Mouse (Mus musculus): Measurements from ENCODE around the gene Pdzrn3.

Pdzrn3 gene

GRCm38 (mm10) chr6:101327196-101327595, 50.5 kb downstream of the Pdzrn3 start:
- no peak for DNase-seq

- DNase-seq, result no peak
These were observed 51.7 kb downstream of the Pdzrn3 start for GRCm38 (mm10) chr6:101325842-101326639.

DNA sequence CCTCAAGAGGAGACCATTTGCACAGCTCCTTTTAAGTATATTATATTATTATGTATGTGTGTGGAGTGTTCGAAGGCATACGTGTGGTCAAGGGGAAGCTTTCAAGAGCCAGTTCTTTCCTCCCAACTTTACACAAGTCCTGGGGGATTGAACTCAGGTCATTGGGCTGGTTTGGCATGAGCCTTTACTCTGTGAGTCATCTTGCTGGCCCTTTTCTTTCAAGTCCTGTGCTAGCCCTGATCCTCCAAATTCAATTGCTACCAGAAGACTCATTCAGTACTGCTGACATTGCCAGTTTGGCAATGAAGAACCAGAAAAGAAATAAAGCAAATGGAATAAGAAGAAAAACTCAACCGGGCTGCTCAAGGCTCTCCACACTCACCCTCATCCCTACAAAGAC, 55.1 kb downstream of the Pdzrn3 start:
- DNase-seq, result no peak

- no peak for DNase-seq
These were observed 57.3 kb downstream of the Pdzrn3 start for GRCm38 (mm10) chr6:101320386-101320785.

- no peak for DNase-seq
These were observed 58.2 kb downstream of the Pdzrn3 start for GRCm38 (mm10) chr6:101319374-101319967.

DNA sequence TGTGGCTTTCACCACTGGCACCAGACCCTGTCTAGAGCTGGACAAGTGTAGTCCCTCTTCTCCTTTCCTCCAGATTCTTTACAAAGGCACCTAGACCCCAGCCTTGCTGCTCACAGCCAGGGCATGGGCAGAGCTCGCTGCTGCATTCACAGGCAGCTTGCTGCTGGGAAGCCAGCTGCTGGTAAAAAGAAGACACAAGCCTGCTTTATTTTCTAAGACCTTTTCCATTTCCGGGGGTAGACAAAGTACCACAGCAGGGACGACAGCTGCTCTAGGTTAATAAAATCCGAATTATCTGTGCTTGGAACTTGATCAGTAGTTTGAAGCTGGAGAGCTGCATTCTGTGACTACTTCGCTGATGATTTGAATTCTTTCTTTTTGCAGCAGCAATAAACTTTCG, 59.2 kb downstream of the Pdzrn3 start:
- no peak for DNase-seq

DNA sequence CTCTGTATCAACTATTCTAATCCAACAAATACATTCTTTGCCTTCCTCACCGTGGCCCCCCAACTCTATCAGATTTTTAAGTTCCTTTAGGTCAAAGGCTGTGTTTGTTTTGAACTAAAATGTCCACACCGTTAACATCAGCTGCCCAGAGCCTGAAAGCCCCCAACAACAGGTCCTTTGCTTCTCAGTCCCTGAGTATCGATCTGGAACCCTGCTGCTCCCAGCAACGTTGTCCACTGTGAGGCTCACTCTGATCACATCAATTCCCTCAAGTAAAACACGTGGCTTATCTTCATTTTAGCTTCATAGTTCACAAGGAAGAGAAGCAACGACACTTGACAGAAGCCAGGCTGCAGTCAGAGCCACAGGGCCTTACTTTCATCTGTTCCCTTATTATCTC, 66.3 kb downstream of the Pdzrn3 start:
- DNase-seq, result no peak

DNA sequence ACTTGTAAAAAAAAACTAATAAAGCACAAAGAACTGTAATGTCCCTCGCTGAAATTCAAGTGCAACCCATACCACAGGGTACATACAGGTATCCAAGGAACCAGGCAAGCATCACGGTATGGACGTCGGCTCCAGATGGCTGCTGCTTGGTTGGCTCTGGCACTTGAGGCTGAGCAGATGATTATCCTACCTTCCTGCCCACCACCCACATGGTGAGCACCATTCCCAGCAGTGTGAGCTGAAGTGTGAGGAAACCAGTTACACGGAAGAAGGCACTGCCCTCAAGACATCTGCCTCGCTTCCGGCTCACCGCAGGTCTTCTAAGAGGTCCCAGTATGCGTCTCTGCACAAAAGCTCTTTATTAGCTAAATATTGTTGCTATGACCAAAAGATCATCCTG, 67.2 kb downstream of the Pdzrn3 start:
- no peak for DNase-seq

- DNase-seq, result no peak
These were observed 69.6 kb downstream of the Pdzrn3 start for GRCm38 (mm10) chr6:101307964-101308531.

DNA sequence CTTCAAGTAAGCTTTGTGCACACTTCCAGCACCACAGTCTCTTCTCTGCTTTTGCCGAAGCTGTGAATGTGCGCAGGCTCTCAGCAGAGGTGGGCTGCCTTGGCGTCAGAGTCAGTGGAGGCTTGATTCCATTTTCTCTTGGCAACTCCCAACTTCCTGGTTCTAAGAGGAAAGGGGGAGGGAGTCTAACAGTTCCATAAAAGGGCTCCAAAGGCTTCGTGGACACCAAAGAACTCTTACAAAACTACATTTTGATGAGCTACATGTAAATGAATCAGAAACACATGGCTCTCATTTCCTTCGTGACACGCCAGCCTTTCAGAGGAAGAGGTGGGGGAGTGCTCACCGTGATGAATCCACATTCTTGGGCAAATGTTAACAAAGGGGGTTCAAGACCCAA, 70.9 kb downstream of the Pdzrn3 start:
- DNase-seq, result no peak

DNA sequence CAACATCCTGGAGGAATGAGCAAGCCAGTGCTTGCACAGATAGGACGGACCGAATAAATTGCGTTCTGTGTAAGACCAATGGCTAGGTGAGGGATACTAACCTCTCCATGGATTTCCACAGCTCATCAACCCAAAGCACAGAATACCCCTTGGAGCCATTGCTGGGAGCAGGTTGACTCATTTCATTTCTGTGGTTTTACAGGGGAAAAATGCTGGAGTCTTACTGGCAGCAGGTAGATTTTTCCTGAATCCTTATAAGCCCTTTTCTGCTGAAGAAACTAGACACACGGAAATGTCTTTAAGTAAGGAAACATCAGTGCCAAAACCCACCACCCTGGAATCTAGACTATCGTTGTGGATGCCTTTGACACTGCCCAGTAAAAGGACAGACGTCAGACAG, 72.2 kb downstream of the Pdzrn3 start:
- no peak for DNase-seq

DNA sequence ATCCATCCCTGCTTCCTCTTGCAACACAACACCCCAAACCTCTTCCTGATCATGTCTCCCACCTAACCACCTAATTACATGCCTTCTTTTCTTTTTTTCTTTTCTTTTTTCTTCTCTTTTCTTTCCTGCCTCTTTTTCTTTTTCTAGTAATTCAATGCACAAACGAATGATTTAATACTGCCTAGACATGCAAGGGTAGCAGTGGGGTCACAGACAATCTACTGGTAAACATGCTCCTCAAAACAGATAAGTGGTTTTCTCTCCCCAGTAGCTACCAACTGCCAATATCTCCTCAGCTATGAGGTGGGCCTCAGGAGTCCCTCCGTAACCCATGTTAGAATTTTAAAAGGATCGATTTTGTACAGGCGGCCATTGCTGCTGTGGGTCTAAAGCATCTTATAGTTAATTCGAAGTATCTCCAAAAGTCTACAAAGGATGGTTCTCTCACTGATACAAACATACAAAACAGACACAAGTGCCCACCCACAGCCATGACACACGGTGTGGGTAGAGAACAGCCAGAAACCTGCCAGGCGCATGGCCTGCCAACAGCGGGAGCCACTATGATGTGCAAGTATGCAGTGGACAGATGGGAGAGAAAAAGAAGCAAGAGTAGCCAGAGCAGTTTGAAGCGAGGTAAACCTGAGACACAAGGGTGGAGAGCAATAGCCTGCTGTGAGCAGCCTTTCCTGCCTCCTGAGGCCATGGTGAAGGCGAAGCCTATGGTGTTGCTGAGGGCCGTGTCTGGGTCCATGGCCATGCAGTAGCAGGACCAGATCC, 73.5 kb downstream of the Pdzrn3 start:
- no peak for DNase-seq

DNA sequence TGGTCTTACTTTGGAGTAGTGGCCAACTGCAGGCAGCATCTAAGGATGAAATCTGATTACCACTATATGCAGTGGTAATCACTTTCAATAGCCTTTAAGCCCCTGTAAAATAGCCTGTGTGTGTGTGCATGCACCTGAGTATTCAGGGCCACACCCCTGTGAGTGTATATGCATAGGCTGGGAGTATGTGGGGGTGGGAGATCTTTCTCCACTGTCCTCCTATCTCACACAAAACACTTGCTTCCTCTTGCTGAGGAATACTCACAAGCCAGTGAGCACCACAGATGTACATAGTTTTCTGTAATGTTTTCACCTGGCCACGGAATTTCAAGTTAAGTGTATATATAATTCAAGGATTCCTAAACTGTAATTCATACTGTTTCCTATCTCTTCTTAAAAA, 74.2 kb downstream of the Pdzrn3 start:
- DNase-seq, result no peak

DNA sequence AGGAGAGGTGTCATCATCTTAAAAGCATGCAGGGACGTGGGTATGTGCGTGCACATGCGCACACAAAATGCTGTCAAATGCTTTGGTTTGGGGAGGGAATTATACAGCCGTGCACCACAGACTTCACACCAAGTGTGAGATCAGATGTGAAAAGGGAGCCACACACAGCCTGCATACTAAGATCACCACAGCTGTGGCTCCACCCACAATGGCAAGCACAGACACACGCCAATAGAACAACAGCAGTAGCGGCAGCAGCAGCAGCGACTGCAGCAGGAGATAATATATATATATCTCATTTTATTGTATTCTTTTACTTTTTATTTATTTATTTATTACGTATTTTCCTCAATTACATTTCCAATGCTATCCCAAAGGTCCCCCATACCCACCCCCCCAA, 76.5 kb downstream of the Pdzrn3 start:
- DNase-seq, result no peak

DNA sequence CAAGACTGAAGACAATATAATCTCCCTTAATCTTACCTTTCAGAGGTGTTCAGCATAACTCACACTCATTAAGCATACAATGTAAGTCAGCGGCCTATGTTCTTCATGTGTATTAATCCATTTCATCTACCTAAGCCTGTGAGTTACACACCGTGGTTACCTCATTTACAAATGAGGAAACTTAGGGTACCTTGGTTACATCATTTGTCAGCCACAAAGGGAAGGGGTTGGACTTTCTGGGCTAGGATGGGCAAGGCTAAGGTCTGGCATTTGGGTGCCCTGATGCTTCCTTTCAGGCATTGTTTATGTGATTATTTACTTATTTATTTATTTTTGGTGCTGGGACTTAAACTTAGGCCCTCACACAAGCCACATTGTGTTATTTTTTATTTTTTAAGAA, 78.3 kb downstream of the Pdzrn3 start:
- no peak for DNase-seq

- no peak for DNase-seq
These were observed 79.9 kb downstream of the Pdzrn3 start for GRCm38 (mm10) chr6:101297563-101298520.

DNA sequence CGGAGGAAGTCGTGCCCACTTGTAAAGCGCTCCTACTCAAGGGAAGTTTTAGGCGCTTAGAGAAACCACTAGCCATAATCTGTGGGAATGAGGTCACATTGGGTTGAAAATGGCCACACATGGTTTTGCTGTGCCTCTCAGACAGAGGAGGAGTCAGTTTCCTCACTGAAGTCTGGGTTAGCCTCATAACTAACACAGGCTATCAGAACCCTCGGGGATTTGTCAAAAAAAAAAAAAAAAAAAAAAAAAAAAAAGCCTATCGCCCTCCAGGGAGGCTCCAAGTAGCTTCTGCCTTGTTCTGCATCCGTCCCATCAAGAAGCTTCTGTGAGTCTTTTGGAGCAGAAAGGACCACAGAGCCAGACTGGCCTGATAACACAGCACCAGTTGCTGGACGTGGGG, 80.7 kb downstream of the Pdzrn3 start:
- DNase-seq, result no peak

- no peak for DNase-seq
These were observed 81.4 kb downstream of the Pdzrn3 start for GRCm38 (mm10) chr6:101296280-101296679.

GRCm38 (mm10) chr6:101293036-101293572, 84.6 kb downstream of the Pdzrn3 start:
- DNase-seq, result no peak

DNA sequence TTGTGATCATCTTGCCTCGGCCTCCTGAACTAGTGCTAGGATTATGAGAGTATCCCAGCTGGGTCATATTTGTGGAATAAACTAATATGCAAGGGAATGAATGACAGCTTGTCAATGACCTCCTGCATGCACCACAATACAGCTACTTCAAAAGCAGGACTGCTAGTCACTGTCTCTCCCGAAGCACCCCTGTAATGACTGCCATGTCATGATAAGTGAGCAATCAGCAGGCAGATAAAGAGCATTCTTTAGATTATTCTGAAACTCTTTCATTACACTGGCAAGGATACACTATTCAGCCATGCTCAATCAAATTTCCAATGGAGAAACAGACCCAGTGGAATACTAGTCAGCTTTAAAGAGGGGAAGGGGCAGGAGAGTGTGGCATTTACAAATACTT, 85.8 kb downstream of the Pdzrn3 start:
- no peak for DNase-seq

DNA sequence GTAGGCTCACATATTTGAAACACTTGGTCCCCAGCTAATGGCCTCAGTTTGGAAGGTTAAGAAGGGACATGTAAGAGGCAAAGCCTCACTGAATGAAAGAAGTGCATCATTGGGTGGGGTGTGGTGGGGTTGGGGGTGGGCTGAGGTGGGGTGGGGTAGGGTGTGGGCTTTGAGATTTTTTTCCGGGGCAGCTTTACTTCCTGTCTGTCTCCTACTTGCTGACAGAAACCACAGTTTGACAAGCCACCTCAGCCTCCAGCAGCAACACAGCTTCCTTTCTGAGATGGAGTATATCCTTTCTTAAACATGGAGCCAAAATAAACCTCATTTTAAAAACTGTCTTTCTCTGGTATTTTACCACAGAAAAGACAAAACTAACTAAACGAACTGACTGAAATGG, 87.5 kb downstream of the Pdzrn3 start:
- DNase-seq, result no peak

- no peak for DNase-seq
These were observed 88.3 kb downstream of the Pdzrn3 start for GRCm38 (mm10) chr6:101289428-101289827.

All from lung, postnatal 36 days (tissue).